Mouse (Mus musculus) intestine, postnatal 0 days (tissue): ENCODE results near the gene Lrp1. TPM values are rescaled to one million over a fixed set of nuclear protein-coding genes. Genes with fewer than 3 reads are reported as not detected.

Experiments
- ATAC-seq: fragments of 200-750 bp; cut with Nextera tagmentation; 2 replicates; pipeline ENCODE4 v1.8.0; 2017; ENCODE audit warnings: mild to moderate bottlenecking, moderate TSS enrichment, moderate library complexity
- H3K27ac ChIP-seq: fragments of 300-500 bp; sonication (generic); 2 replicates; pipeline ENCODE4 v1.5.1; 2014; ENCODE audit warnings: mild to moderate bottlenecking, low read depth, low read length, moderate library complexity
- H3K27me3 ChIP-seq: fragments of 300-500 bp; sonication (generic); replicated peaks from 2 replicates; pipeline ENCODE4 v1.6.1; 2014; ENCODE audit warnings: low read length, mixed read lengths; ENCODE audit not compliant: control insufficient read depth, insufficient read depth
- H3K36me3 ChIP-seq: fragments of 300-500 bp; sonication (generic); 2 replicates; pipeline ENCODE4 v1.6.1; 2014; ENCODE audit warnings: mild to moderate bottlenecking, moderate library complexity; ENCODE audit not compliant: control insufficient read depth, insufficient read depth
- H3K4me1 ChIP-seq: fragments of 300-500 bp; sonication (generic); replicated peaks from 2 replicates; pipeline ENCODE4 v1.6.1; 2014; ENCODE audit warnings: antibody characterized with exemption, low read length, mixed read lengths; ENCODE audit not compliant: control insufficient read depth, insufficient read depth
- H3K4me2 ChIP-seq: fragments of 300-500 bp; sonication (generic); replicated peaks from 2 replicates; pipeline ENCODE4 v1.6.1; 2014; ENCODE audit warnings: low read depth, mild to moderate bottlenecking, moderate library complexity
- H3K4me3 ChIP-seq: fragments of 300-500 bp; sonication (generic); 2 replicates; pipeline ENCODE4 v1.5.1; 2014; ENCODE audit warnings: low read depth, low read length
- H3K9ac ChIP-seq: fragments of 300-500 bp; sonication (generic); 2 replicates; pipeline ENCODE4 v1.6.1; 2014; ENCODE audit warnings: mild to moderate bottlenecking, low read depth, low read length
- H3K9me3 ChIP-seq: fragments of 300-500 bp; sonication (generic); 2 replicates; pipeline ENCODE4 v1.6.1; 2016; ENCODE audit warnings: mixed run types; ENCODE audit not compliant: control insufficient read depth
- CTCF ChIP-seq: sonication (generic); IDR thresholded peaks from 2 replicates; pipeline ENCODE4 v1.5.1; 2016; ENCODE audit warnings: low read depth, mild to moderate bottlenecking, control low read depth, antibody characterized with exemption, moderate library complexity
- WGBS: fragments of 180-500 bp; shearing (Covaris S2); extraction: QIAGEN DNeasy Blood & Tissue Kit; methylation state at CpG from one replicate; pipeline ENCODE4 v1.1.7; 2014; 5-methylcytosine and 5-hydroxymethylcytosine counted together
- polyA plus RNA-seq: library from polyadenylated mRNA; unstranded; fragments of >200 nt; fragmentation: Nextera tagmentation; extraction: Ambion mirVana; gene quantifications from 2 replicates; pipeline ENCODE4 v1.2.1, GENCODE M21; 2015

The Lrp1 gene
- polyA plus RNA-seq, 1 experiment from 2014 or later, result 28.9 TPM

GRCm38 (mm10) chr10:127575741-127576140 lies 45.2 kb downstream of the Lrp1 start:
- H3K4me1 ChIP-seq, result no peaks in the 10 kb centered on the region
- no peaks in the 10 kb centered on the region for H3K27me3 ChIP-seq
- 82% methylated on average over 7 of the region's 7 CpGs for WGBS
- no peak overlapping the region for H3K9ac ChIP-seq
- no peak for ATAC-seq
- no peak for TF ChIP-seq CTCF
- no peak overlapping the region for H3K4me2 ChIP-seq
- peaks cover 92% of the 10 kb centered on the region for H3K36me3 ChIP-seq
- H3K9me3 ChIP-seq, result no peaks in the 10 kb centered on the region
- H3K27ac ChIP-seq, result no peak overlapping the region
- H3K4me3 ChIP-seq, result no peak overlapping the region

DNA sequence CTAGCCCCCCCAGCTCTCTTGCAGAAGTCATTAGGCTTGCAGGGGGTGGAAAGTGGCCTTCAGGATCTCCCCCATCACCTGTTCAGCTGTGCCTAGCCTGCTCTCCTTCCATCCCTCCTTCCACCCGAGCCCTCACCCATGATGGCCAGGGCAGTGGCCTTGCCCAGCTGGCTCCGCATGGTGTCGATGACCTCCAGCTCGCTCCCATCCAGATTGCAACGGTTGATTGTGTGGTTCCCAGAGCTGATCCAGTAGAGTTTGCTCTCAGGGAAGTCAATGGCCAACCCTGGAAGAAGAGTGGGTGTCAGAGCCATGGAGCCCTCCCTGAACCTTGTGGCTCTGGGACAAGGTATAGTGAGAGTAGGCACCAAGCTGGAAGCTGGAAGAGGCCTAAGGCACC lies 48.7 kb downstream of the Lrp1 start:
- Histone ChIP-seq H3K27me3 (no peaks in the 10 kb centered on the region), H3K4me3 (no peak overlapping the region), H3K36me3 (peaks cover 83% of the 10 kb centered on the region), H3K9ac (no peak overlapping the region), H3K9me3 (no peaks in the 10 kb centered on the region), H3K4me2 (no peak overlapping the region), H3K27ac (no peak overlapping the region), H3K4me1 (no peaks in the 10 kb centered on the region)
- TF ChIP-seq CTCF, result no peak
- ATAC-seq, result no peak
- 92% methylated on average over 5 of the region's 5 CpGs for WGBS

DNA sequence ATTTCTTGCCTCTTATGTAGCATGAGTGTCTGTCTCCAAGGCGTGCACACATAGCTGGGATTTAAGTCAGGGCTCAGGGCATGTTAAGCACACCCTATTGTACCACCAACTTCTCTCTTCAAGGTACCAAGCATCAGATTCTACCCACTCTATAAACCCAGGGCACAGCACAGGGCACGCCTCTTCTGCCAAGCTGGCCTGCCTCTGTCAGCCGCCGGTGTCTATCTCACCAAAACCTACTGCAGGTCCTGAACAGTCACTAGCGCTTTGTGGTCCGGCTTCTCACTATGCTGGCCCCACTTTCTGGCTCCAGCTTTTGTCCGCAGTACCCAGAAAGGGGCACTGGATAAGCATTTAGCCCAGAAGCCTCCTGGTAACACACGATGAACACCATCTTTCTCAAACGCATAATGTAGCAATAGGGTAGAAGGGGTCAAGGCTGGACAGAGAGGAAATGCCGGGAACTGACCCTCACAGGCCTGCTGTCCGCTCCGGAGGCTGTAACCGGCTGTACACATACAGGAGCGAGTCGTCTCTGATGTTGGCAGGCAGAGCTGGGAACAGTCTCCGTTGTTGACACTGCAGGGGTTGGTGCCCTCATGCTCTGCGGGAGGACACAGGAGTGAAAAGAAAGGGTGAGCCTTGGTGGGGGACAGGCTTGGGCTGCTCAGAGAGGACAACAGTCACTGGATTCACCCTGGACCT lies 49.9 kb downstream of the Lrp1 start:
- no peak overlapping the region for H3K27ac ChIP-seq
- WGBS, result 88% methylated on average over 17 of the region's 17 CpGs
- no peak for ATAC-seq
- H3K4me1 ChIP-seq, result no peaks in the 10 kb centered on the region
- H3K9me3 ChIP-seq, result no peaks in the 10 kb centered on the region
- H3K4me2 ChIP-seq, result no peak overlapping the region
- peaks cover 83% of the 10 kb centered on the region for H3K36me3 ChIP-seq
- no peak overlapping the region for H3K9ac ChIP-seq
- TF ChIP-seq CTCF, result no peak
- no peak overlapping the region for H3K4me3 ChIP-seq
- no peaks in the 10 kb centered on the region for H3K27me3 ChIP-seq

DNA sequence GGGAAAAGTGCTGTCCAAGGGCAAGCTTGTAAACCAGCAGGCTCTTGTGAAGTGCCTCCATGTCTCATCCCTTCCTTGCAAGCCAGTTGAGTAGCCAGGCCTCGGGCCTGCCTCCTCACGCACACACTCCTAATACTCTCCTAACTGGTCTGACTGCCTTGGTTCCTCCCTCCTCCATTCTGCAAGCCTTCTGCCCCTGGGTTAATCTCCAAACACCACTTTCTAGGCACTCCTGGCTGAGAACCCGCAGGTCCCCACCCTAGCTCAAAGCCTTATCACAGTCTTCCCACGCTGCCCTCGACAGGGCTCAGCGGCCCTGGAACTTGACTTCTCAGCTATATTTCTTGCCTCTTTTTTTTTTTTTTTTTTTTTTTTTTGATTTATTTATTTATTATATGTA lies 50.6 kb downstream of the Lrp1 start:
- H3K9ac ChIP-seq, result no peak overlapping the region
- 35% methylated on average over 6 of the region's 6 CpGs for WGBS
- no peaks in the 10 kb centered on the region for H3K9me3 ChIP-seq
- ATAC-seq, result no peak
- no peaks in the 10 kb centered on the region for H3K4me1 ChIP-seq
- no peak overlapping the region for H3K4me2 ChIP-seq
- no peaks in the 10 kb centered on the region for H3K27me3 ChIP-seq
- H3K27ac ChIP-seq, result no peak overlapping the region
- peaks cover 83% of the 10 kb centered on the region for H3K36me3 ChIP-seq
- H3K4me3 ChIP-seq, result no peak overlapping the region
- TF ChIP-seq CTCF, result no peak

DNA sequence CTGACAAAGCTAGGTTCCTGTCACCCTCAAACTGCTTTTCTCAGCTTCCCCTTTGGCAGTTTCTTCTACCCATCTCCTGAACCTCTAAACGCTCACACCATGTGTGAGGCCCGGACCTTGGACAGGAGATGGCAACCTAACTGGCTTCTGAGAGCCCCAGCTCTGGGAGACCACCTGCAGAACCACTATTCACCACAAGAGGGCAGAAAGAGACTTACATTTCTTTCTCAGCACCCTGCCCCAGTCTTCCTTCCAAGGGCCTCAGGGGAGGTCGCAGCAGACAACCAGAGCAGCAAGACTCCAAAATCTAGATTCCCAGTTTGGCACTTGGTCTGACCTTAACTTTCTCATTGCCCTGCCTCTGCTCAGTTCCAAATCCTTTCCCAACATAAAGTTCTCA lies 51.5 kb downstream of the Lrp1 start:
- TF ChIP-seq CTCF, result peak; percentile 86
- no peak overlapping the region for H3K4me2 ChIP-seq
- H3K4me1 ChIP-seq, result no peaks in the 10 kb centered on the region
- H3K36me3 ChIP-seq, result peaks cover 81% of the 10 kb centered on the region
- H3K9me3 ChIP-seq, result no peaks in the 10 kb centered on the region
- ATAC-seq, result 0 out of 2 replicates have a peak, but pooled peaks have one; percentile 14
- H3K4me3 ChIP-seq, result no peak overlapping the region
- no peaks in the 10 kb centered on the region for H3K27me3 ChIP-seq
- H3K9ac ChIP-seq, result no peak overlapping the region
- 20% methylated on average over 3 of the region's 3 CpGs for WGBS
- H3K27ac ChIP-seq, result no peak overlapping the region

- 95% methylated on average over 28 of the region's 28 CpGs for WGBS
- no peak for ATAC-seq
- Histone ChIP-seq H3K9ac (no peak overlapping the region), H3K4me2 (no peak overlapping the region), H3K9me3 (no peaks in the 10 kb centered on the region), H3K27ac (no peak overlapping the region), H3K4me3 (no peak overlapping the region), H3K36me3 (peaks cover 81% of the 10 kb centered on the region), H3K27me3 (no peaks in the 10 kb centered on the region), H3K4me1 (no peaks in the 10 kb centered on the region)
- no peak for TF ChIP-seq CTCF
These were observed 54.2 kb downstream of the Lrp1 start for GRCm38 (mm10) chr10:127566553-127567326.
